Mouse (Mus musculus) kidney, postnatal 14 days (tissue): ENCODE data around the gene Tada2a.
A peak's percentile ranks its signal among the peaks of the same experiment; 100 is the strongest.

Experiments used
- DNase-seq: peaks from one replicate; pipeline ENCODE4 v3.0.0; 2022; ENCODE audit warnings: mixed read lengths

The Tada2a gene

GRCm38 (mm10) chr11:84061881-84062280 lies 67.5 kb downstream of the Tada2a start:
- no peak for DNase-seq

- no peak for DNase-seq
Observed at GRCm38 (mm10) chr11:84060635-84061034, 68.8 kb downstream of the Tada2a start.

- no peak for DNase-seq
Observed at GRCm38 (mm10) chr11:84059784-84060183, 69.6 kb downstream of the Tada2a start.

- DNase-seq: no peak
Observed at GRCm38 (mm10) chr11:84057418-84057817, 72.0 kb downstream of the Tada2a start.

GRCm38 (mm10) chr11:84053524-84054163 lies 75.8 kb downstream of the Tada2a start:
- no peak for DNase-seq

GRCm38 (mm10) chr11:84053055-84053454 lies 76.3 kb downstream of the Tada2a start:
- DNase-seq: no peak

- no peak for DNase-seq
Observed at GRCm38 (mm10) chr11:84048411-84048810, 81.0 kb downstream of the Tada2a start.

GRCm38 (mm10) chr11:84047270-84047669 lies 82.1 kb downstream of the Tada2a start:
- no peak for DNase-seq

- DNase-seq: no peak
Observed at GRCm38 (mm10) chr11:84044988-84045387, 84.4 kb downstream of the Tada2a start.

- no peak for DNase-seq
Observed at GRCm38 (mm10) chr11:84042808-84043762, 86.3 kb downstream of the Tada2a start.

GRCm38 (mm10) chr11:84040621-84041020 lies 88.8 kb downstream of the Tada2a start:
- no peak for DNase-seq

- DNase-seq: no peak
Observed at GRCm38 (mm10) chr11:84033671-84034070, 95.7 kb downstream of the Tada2a start.

GRCm38 (mm10) chr11:84032559-84032958 lies 96.8 kb downstream of the Tada2a start:
- DNase-seq: no peak

- DNase-seq: peak; percentile 38
Observed at GRCm38 (mm10) chr11:84031971-84032370, 97.4 kb downstream of the Tada2a start.
